Mouse (Mus musculus) R1 (cell line): ENCODE measurements around the gene Ngf.
A peak's percentile ranks its signal among the peaks of the same experiment; 100 is the strongest.

Source experiments
- DNase-seq: peaks from one replicate; pipeline ENCODE4 v3.0.0-alpha.2; 2018; ENCODE audit warnings: low read depth, low spot score

Gene Ngf

GRCm38 (mm10) chr3:102507666-102508260 is 38.0 kb downstream of the Ngf start:
- peak; percentile 8 for DNase-seq

- DNase-seq = no peak
Measured at GRCm38 (mm10) chr3:102508455-102508854, 38.7 kb downstream of the Ngf start.

GRCm38 (mm10) chr3:102509601-102510000 is 39.9 kb downstream of the Ngf start:
- no peak for DNase-seq

GRCm38 (mm10) chr3:102516937-102517336 is 47.2 kb downstream of the Ngf start:
- no peak for DNase-seq

- DNase-seq = no peak
Measured at GRCm38 (mm10) chr3:102521061-102521460, 51.3 kb downstream of the Ngf start.

GRCm38 (mm10) chr3:102523711-102524110 is 54.0 kb downstream of the Ngf start:
- no peak for DNase-seq

GRCm38 (mm10) chr3:102524951-102525350 is 55.2 kb downstream of the Ngf start:
- DNase-seq = no peak

- DNase-seq = no peak
Measured at GRCm38 (mm10) chr3:102525856-102526255, 56.1 kb downstream of the Ngf start.

- no peak for DNase-seq
Measured at GRCm38 (mm10) chr3:102526481-102526880, 56.8 kb downstream of the Ngf start.

- DNase-seq = peak; percentile 68
Measured at GRCm38 (mm10) chr3:102534744-102535143, 65.0 kb downstream of the Ngf start.

GRCm38 (mm10) chr3:102543646-102544045 is 73.9 kb downstream of the Ngf start:
- DNase-seq = no peak

- no peak for DNase-seq
Measured at GRCm38 (mm10) chr3:102547536-102547935, 77.8 kb downstream of the Ngf start.

- DNase-seq = no peak
Measured at GRCm38 (mm10) chr3:102553935-102554670, 84.4 kb downstream of the Ngf start.

- no peak for DNase-seq
Measured at GRCm38 (mm10) chr3:102556108-102556507, 86.4 kb downstream of the Ngf start.

- no peak for DNase-seq
Measured at GRCm38 (mm10) chr3:102556645-102557044, 86.9 kb downstream of the Ngf start.
